Mouse (Mus musculus): Measurements from ENCODE around the gene Spocd1.
"Not testable (repeated sequence)": the region's sequence is repeated elsewhere in the genome, so short reads cannot be mapped to it uniquely, and the experiment has no call there.

Gene Spocd1

DNA sequence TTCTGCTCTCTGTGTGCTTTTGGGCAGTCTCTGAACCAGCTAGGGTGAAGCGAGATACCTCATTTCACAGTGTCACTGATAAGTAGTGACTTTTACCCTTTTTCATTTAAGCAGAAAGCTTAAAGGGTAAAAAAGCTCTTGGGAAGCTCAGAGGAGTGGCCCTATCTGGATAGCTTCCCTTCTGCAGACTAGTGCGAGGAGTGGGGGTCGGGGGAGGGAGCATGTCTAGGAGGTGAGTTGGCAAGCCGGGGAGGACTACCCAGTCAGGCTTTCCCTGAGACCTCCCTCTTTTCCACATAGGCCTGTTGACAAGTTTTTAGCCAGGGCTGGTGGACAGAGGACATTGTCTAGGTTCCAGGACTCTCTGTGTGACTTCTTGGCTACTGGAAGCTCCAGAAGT lies at the start of gene Spocd1:
Spocd1 (plus strand) TSS at position 301 of the 400 bp plus-strand sequence.
- DNase-seq, result no peak

DNA sequence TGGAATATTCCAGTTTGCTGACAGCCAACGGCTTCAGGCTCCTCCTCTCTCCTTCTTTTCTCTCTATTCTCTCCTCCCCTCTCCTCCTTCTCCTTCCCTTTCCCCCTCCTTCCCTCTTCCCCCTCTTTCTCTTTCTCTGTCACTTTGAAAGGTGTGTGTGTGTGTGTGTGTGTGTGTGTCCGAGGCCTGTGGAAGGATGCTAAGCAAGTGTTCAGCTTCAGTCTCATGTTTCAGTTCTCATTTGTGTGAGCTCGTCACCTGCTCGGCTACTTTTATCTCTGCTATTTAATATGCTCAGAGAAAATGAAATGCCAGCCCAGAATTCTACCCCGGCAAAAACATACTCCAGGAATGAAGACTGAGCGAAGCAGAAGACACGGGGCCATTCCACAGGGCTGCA lies 48.4 kb upstream of the Spocd1 start:
- no peak for DNase-seq

DNA sequence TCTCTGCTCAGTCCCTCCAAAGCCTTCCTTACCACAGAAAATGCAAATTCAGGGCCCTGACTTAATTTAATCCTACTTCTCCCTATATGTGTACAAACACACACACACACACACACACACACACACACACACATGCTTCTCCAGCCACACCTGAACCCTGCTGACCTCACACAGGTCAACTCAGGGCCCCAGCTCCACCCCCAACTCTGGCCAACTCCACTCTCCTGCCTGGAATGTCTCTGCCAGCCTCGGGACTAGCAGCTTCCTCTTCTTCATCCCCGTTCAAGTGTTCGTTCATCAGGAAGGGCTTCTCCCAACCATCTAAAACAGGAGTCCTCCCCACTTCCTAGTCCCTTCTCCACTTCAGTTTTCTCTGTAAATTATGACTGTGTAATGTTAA lies 47.4 kb upstream of the Spocd1 start:
- no peak for DNase-seq

DNA sequence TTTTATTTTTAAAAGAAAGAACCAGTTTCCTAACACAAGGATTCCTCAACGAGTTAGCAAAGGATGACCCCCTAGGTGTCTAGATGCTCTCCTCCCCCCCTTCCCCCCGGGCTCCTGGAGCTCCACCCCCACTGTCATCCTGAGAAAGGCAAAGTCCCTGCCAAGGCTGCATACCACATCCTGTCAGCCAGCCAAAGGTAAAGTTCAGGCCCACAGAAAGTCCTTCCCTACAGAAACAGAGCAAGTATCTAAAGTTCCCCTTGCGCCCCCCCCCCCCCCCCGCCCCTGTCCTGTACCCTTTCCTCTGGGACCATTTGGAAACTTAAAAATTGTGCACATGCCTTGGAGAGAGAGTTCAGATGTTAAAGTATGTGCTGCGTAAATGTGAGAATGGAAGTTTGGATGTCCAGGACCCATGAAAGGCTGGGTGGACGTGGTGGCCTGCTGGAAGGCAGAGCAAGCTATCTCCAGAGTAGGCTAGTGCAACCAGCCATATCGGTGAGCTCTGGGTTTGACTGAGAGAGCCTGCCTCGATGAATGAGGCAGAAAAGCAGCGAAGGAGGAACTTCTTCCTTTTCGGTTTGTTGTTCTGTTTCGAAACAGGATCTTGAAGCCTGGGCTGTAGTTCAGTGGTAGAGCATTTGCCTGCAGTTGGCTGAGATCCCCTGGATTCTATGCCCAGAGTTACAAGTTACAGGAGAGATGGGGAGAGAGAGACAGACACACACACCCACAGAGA lies 46.3 kb upstream of the Spocd1 start:
- DNase-seq, result peak; percentile 81

DNA sequence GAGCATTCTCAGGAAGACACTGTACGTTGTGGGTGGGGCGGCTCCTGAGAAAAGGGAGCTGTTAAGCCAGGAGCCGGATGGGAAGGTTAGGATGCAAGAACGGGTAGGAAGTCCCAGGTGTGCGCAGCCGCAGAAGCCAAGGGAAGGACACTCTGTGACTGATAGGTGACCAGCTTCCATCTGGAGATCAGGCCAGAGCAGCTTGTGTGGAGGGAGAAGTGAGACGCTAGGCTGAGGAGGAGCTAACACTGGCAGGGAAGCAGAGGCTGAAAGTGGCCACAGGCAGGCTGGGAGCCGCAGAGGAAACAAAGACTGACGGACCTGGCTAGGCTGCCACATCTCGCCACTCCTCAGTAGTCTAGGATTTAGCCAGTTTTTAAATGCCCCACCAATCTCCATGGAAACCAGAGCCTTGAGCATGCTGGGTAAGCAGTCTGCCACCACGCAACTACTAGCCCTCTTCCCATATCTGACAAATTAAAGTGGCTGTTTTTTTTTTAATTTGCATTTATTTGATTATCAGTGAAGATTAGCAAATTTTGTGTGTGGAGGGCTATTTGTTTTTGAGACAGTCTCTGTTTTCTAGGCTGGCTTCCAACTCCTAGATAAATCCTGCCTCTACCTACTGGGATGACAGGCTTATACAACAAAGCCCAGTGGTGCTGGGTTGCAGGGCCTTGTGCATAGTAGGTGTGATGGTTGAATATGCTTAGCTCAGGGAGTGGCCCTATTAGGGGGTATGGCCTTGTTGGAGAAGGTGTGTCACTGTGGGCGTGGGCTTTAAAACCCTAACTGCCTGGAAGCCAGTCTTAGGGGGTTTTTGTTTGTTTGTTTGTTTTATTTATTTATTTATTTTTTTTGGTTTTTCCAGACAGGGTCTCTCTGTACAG lies 44.8 kb upstream of the Spocd1 start:
- DNase-seq, result peak; percentile 64

DNA sequence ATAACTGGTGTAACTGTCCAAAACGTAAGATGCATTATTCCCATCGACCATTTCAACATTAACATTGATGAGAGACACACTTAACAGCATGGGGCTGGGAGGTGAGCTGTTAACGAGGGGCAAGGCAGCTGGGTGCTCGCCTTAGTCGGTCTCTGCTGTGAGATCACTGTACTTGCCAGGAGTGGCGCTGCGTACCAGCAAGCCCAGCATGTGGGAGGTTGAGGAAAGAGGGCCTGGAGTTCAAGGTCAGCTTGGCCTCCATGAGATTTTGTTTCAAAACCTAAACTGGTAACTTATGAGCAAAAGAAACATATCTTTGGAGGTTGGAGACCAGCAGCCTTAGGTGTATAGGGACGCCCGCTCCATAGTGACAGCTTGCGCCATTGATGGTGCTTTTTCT lies 39.4 kb upstream of the Spocd1 start:
- no peak for DNase-seq

DNA sequence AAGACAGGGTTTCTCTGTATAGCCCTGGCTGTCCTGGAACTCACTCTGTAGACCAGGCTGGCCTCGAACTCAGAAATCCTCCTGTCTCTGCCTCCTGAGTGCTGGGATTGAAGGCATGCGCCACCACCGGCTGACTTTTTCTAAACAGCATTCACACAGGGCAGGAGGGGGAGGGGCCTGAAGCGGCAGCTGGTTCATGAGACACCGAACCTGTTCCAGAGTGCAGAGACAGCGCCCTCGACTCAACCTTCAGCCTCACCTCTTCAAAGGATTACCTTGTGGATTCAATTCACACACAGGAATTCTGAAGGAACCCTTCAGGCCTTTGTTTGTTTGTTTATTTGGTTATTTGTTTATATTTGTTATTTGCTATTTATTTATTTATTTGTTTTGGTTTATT lies 39.0 kb upstream of the Spocd1 start:
- DNase-seq, result no peak

DNA sequence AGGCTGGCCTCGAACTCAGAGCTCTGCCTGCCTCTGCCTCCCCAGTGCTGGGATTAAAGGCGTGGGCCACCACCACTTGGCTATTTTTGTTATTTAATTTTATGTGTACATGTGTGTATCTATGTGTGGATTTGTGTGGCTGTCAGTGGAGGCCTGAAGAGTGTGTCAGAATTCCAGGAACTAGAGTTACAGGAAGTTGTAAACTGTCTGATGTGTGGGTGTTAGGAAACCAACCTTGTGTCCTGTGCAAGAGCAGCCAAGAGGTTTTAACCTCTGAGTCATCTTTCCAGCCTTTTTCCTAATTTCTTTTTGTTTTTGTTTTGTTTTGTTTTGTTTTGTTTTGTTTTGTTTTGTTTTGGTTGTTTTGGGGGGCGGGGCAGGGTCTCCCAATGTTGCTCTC lies 34.2 kb upstream of the Spocd1 start:
- DNase-seq, result no peak

DNA sequence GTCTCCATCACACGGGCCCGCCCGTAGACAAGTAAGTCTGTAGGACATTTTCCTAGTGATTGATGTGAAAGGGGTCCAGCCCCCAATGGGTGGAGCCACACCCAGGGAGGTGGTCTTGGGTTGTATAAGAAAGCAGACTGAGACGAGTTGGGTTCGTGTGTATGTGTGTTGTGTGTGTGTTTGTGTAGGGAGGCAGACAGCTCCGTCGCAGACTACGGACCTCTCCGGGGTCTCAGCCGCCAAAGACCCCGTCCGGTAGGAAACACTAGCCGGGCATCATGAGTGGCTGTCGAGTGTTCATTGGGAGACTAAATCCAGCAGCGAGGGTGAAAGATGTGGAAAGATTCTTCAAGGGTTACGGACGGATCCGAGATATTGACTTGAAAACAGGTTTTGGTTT lies 30.2 kb upstream of the Spocd1 start:
- not testable (repeated sequence) for DNase-seq

DNA sequence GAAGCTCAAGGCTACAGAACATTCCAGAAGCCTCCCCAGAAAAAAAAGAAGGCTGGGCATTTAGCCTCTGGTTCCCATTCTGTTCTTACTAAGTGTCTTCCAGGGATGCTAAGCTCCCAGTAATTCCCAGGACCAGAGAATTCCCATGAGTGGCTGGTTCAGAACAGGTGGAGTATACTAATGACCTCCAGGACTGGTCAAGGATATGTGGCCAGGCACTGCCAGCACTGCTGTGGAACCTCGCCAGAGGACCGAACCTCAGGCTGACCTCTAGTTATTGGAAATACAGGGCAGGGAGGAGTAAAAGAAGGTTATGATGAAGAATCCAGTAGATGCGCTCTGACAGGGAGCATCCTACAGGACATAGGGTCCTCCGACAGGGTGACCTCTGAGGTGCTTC lies 26.7 kb upstream of the Spocd1 start:
- DNase-seq, result no peak

DNA sequence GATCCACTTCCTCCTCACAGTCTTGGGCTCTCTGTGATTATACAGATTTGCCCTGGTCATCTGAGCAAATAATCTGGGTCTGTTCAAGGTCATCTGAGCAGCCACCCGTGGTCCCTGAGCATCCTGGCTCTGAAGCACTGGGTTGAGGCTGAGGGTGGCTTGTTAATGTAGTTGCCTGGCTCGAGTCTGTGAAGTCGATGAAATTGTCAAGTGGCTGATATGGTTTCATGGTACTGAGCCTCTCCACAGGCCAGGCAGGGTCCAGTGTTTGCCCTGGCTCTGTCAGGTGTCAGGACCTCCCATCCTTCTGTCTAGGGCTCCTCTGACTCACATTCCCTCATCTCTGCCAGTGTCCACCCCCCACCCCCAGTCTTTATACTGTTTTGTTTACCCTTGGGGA lies 25.5 kb upstream of the Spocd1 start:
- no peak for DNase-seq

DNA sequence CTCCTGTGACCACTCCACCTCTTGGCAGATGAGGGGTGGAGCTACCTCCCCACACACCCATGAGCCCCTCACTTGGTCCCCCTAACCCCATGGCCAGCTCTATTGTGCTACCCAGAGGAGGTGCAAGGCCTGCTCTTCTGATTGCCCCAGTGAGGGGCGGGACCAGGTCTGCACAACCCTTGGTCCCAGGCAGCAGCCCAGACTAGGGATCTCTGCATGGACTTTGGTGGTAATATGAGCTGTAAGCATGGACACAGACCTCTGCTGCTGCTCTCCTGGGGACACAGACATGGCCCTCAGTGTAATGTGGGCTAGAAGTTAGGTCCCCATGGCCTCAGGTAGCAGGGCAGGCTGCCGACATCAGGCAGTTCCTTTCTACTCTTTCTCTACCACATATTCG lies 24.0 kb upstream of the Spocd1 start:
- no peak for DNase-seq

DNA sequence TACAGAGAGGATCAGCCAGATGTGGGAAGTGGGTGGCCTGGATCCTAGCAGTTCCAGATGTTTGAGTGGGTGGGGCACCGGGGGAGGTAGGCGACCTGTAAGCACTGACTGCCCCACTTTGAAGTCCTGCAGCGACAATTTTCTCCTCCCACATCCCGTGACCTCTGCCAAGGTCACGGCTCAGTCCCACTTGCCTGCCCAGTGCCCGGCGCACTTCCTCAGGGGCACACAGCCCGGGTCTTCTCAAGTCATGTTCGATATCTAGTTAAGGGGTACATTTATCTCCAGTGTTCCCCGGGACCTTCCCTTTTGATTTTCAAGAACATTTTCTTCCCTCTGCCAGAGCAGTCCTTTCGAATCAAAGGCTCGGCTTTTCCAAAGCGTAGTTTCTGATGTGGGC lies 23.0 kb upstream of the Spocd1 start:
- DNase-seq, result no peak

DNA sequence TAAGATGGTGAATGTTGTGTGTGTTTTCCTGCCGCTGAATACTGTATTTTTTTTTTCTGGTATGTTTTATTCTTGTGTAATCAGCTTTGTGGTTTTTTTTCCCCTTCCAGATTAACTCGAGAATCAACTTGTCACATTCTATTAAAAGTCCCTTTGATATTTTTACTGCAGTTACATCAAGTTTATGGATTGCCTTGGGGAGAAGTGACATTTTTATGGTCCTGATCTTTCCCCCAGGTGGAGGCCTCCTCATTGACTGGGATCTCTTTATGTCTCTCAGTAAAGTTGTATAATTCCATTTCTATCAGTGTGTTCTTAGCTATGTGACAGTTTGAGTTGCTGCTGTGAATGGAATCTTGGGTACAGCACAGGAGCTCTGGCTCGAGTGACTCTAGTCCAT lies 20.2 kb upstream of the Spocd1 start:
- no peak for DNase-seq

DNA sequence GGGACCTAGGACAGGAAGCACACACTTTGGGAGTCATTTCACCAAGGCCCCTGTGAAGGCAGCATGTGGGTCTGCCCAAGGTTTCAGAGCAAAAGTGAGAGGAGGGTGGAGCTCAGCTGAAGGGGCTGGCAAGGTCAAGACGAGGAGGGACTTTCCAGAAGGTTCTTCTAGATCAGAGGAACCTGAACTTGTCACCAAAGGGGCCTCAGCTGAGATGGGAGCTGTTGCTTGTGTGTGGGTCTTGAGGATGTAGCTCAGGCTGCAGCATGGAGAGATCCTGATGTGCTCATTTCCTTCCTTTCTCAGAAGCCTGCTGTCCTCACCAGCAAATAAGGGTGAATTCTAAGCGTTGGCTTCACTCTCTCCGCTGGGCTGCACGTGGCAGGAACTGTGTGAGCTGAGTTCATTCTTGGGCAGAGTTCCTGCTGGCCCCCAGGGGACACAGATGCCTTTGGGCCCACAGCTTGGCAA lies 19.8 kb upstream of the Spocd1 start:
- no peak for DNase-seq

DNA sequence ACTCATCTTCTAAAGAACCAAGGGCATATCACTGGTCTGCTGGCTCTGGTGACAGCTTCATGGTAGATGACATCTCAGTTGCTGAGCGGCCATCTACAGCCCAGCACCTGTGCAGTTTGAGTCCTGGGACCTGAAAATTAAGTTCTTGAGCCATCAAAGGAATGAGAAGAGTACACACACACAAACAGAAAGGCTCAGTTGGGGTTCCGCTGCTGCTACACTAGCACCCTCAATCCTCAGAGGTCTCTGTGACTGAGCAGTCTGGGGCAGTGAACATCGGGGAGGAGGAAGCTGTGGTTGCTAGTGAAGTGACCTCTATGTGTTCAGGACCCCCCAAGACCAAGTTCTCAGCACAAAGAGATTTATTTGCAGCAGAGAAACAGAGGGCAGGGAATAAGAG lies 16.1 kb upstream of the Spocd1 start:
- no peak for DNase-seq

DNA sequence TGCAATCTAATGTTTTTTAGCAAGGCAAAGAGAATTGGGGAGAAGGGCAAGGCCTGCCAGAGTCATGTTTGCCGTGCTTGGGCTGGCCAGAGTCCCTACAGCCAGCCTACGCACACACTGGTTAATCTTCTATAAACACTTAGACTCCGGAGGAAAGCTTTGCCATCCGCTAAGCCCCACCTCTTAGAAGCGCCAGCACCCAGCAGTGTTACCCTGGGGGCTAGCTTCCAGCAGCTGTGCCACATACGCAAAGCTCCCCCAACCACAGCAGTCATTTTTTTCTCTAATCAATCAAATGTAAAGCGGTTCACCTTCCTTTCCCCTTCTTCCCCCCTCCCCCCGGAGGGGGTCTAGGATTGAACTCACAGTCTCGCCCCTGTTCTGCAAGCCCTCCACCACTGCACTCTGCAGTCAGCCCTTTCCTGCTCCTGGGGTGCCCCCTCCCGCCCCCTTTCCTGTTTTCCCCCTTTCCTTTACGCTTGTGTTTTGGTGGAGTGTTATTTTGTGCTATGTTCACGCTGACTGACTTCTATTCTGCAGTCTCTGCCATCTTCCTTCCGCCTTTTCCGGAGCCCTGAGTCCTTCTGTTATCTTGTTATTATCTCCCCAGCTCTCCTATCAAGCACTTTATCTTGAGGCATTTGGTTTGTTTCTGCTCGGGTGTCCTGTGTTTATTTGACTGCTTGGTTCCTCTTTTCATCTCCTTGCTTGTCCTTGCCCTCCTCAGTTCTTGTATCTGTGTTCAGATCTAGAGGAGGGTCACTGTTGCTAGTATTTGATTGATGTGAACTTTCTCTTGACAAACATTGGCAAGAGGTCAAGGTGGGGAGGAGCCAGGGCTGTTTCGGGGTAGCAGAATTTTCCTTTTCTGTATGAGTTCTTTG lies 15.0 kb upstream of the Spocd1 start:
- DNase-seq, result no peak

DNA sequence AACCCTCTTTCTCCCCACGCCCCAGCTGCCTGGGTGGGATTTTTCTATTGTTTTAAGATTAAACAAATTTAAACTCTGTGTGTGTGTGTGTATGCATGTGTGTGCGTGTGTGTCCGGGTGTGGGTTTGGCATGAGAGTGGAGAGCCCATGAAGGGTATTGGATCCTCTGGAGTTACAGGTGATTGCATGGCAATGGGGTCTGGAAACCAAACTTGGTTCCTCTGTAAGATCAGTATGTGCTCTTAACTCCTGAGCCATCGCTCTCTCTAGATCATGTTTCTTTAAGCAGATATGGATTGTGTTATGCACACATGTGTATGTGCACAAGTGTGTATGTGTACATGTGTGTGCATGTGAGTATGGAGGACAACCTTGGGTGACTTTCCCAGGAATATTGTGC lies 14.4 kb upstream of the Spocd1 start:
- DNase-seq, result no peak

DNA sequence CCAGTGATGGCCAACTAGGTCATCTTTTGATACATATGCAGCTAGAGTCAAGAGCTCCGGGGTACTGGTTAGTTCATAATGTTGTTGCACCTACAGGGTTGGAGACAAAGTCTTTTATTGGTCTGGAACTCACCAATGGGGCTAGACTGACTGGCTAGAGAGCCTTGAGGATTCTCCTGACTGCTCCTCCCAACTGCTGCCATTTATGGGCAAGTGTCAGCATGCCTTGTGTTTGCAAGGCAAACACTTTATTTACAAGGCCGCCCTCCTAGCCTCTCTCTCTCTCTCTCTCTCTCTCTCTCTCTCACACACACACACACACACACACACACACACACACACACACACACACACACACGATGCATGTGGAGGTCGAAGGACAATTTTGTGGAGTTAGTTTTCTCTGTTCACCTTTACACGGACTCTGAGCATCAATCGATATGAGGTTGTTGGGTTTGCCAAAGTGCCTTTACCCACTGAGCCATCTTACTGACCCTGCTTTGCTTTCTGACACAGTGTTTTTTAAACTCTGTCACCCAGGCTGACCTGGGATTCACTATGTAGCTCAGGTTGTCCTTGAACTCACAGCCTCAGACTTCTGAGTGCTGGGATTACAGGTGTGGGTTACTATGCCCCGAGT lies 13.6 kb upstream of the Spocd1 start:
- no peak for DNase-seq

DNA sequence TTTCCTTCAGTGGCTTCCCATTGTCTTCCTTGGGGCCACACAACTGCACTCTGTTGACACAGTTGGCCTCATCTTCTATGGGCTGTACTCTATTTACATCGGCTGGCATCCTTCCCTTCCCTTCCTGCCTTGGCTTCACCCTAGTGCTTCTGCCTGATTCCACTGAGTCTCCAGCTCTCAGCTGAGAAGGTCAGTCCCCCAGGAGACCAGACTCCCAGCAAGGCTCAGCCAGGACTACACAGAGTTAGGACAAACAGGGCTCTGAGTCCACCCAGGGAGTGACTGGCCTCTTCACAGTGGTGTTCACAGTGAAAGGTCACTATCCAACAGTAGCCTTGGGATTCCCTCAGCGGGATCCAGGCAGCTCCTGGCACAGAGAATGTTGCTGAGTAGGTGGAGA lies 12.9 kb upstream of the Spocd1 start:
- DNase-seq, result no peak

DNA sequence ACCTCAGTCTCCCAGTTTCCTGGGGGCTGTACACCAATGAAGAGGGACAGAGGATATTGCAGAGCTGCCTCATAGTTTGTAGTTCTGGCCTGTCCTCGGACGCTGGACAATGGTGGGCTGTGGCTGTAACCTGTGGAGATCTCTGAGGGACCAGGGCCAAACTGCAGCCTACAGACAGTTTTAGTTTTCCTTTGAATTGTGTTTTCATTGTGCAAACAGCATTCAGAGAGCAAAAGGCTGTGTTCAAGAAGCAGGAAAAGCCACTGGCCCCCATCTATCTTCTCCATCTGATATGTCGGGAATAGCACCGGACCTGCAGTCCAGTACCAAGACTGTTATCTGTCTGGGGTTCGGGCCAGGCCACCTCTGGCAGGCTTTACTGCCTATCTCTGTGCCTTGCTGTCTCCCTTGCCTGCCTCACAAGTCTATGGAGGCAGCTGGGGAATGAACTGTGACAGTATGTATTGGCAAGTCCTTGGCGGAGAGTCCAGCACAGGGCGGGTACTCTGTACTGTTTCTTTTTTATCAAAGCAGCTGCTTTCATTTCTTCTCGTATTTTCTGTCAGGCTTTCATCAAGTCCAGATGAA lies 11.9 kb upstream of the Spocd1 start:
- no peak for DNase-seq

DNA sequence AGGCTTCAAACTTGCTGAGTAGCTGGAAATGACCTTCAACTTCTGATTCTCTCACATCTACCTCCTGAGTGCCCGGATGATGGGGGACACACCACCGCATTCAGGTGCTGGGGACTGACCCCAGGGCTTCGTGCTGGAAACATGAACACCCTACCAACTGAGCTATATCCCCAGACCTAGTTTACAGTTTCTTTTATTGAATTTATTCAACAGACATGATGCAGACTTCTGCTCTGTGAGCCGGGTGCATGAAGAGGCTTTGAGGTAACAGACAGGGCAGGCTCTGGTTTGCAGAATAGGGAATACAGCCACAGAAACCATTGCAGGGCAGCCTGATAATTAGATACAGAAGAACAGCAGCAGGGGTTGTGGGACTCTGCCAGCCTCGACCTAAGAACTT lies 10.6 kb upstream of the Spocd1 start:
- DNase-seq, result no peak
